ENCODE assay signal across 12 mouse cellular contexts in genomic region chr11:87753891-87754501, GRCm38 (mm10). TPM values are rescaled to one million over a fixed set of nuclear protein-coding genes. Genes with fewer than 3 reads are reported as not detected.
DNase-seq lines count a peak whose midpoint lies in the region; ATAC-seq lines count a peak whose summit lies in the region.
"Had no signal": no experiment of that assay in that cellular context is flagged by ENCODE, and none has a peak within 500 bp of the region (broad histone marks: within the 10 kb centered on the region; RNA-seq: fewer than 3 reads in every experiment).

No protein-coding gene starts in this region.

- H3K4me1 ChIP-seq in midbrain, embryonic 11.5 days (ENCODE audit: control insufficient read depth, insufficient read depth, low read length) = no peaks in the 10 kb centered on the region
- no peaks in the 10 kb centered on the region for H3K4me1 ChIP-seq in midbrain, embryonic 16.5 days (ENCODE audit: control insufficient read depth, insufficient read depth, low read length)
- H3K4me1 ChIP-seq: embryonic facial prominence, embryonic 13.5 days had no signal

- H3K27me3 ChIP-seq in midbrain, embryonic 11.5 days (ENCODE audit: control insufficient read depth, insufficient read depth, low read length) = no peaks in the 10 kb centered on the region
- H3K27me3 ChIP-seq in midbrain, embryonic 16.5 days (ENCODE audit: control insufficient read depth, insufficient read depth, low read depth, low read length) = no peaks in the 10 kb centered on the region
- H3K27me3 ChIP-seq in splenic B cell, adult 2 months (ENCODE audit: control insufficient read depth, insufficient read depth, low read length, poor library complexity, severe bottlenecking) = no peaks in the 10 kb centered on the region
- H3K27me3 ChIP-seq: intestine, embryonic 15.5 days had no signal

- H3K4me3 ChIP-seq in midbrain, embryonic 11.5 days (ENCODE audit: low read depth, low read length) = no peak overlapping the region
- no peak overlapping the region for H3K4me3 ChIP-seq in midbrain, embryonic 16.5 days (ENCODE audit: low read depth, low read length)
- H3K4me3 ChIP-seq: embryonic facial prominence, embryonic 13.5 days; heart, embryonic 13.5 days; intestine, embryonic 15.5 days had no signal

- peak; percentile 51 for DNase-seq in CD4-positive, CD25-positive, alpha-beta regulatory T cell, adult 2 months (ENCODE audit: low read depth, low spot score)
- peak; percentile 61 for DNase-seq in midbrain, embryonic 11.5 days (ENCODE audit: low spot score, missing footprints)
- DNase-seq in liver = peak; percentile 67
- DNase-seq in splenic B cell, adult 2 months (ENCODE audit: low read depth, low spot score) = peak; percentile 40
- no peak for DNase-seq in kidney, postnatal 14 days
- DNase-seq: cerebellum, adult 9-11 months had no signal

- H3K4me2 ChIP-seq in midbrain, embryonic 11.5 days = no peak overlapping the region
- H3K4me2 ChIP-seq in midbrain, embryonic 16.5 days (ENCODE audit: low read length) = no peak overlapping the region
- H3K4me2 ChIP-seq: embryonic facial prominence, embryonic 13.5 days; intestine, embryonic 15.5 days had no signal

- no peaks in the 10 kb centered on the region for H3K9me3 ChIP-seq in midbrain, embryonic 11.5 days (ENCODE audit: control insufficient read depth, low read length)
- no peaks in the 10 kb centered on the region for H3K9me3 ChIP-seq in midbrain, embryonic 16.5 days (replicated peaks; ENCODE audit: control insufficient read depth, low read length, poor library complexity, severe bottlenecking)
- H3K9me3 ChIP-seq: embryonic facial prominence, embryonic 13.5 days; heart, embryonic 13.5 days; intestine, embryonic 15.5 days had no signal

- no peak overlapping the region for H3K27ac ChIP-seq in midbrain, embryonic 11.5 days (ENCODE audit: low read depth, low read length)
- H3K27ac ChIP-seq in midbrain, embryonic 16.5 days (ENCODE audit: low read length) = no peak overlapping the region
- H3K27ac ChIP-seq: embryonic facial prominence, embryonic 13.5 days; heart, embryonic 13.5 days; intestine, embryonic 15.5 days had no signal

- H3K9ac ChIP-seq in midbrain, embryonic 11.5 days (ENCODE audit: low read length) = no peak overlapping the region
- H3K9ac ChIP-seq in midbrain, embryonic 16.5 days (ENCODE audit: low read depth, low read length) = no peak overlapping the region
- H3K9ac ChIP-seq: embryonic facial prominence, embryonic 13.5 days; heart, embryonic 13.5 days; intestine, embryonic 15.5 days had no signal

- no peak for ATAC-seq in CD4-positive, CD25-positive, alpha-beta regulatory T cell, adult 4 months
- no peak for ATAC-seq in midbrain, embryonic 11.5 days (ENCODE audit: low FRiP score)
- no peak for ATAC-seq in midbrain, embryonic 16.5 days
- ATAC-seq in activated CD4-positive, CD25-positive, alpha-beta regulatory T cell, adult 4 months = no peak
- ATAC-seq: intestine, embryonic 15.5 days had no signal

- no peaks in the 10 kb centered on the region for H3K36me3 ChIP-seq in midbrain, embryonic 11.5 days (ENCODE audit: control insufficient read depth, insufficient read depth, low read length)
- no peaks in the 10 kb centered on the region for H3K36me3 ChIP-seq in midbrain, embryonic 16.5 days (ENCODE audit: control insufficient read depth, insufficient read depth, low read length)
- H3K36me3 ChIP-seq in splenic B cell, adult 2 months (ENCODE audit: control insufficient read depth, insufficient read depth, low read length, poor library complexity, severe bottlenecking) = peaks cover 27% of the 10 kb centered on the region
- H3K36me3 ChIP-seq: embryonic facial prominence, embryonic 13.5 days; heart, embryonic 13.5 days; intestine, embryonic 15.5 days had no signal

- 83% methylated on average over 5 of the region's 5 CpGs for WGBS in midbrain, embryonic 11.5 days
- 90% methylated on average over 5 of the region's 5 CpGs for WGBS in midbrain, embryonic 16.5 days

RNA-seq across cellular contexts. Expression of gene Tspoap1, which starts 6.3 kb away (rescaled TPM):
- polyA plus RNA-seq in CD4-positive, CD25-positive, alpha-beta regulatory T cell, adult 4 months (2017; shearing (Covaris generic)) = 1 to 10 TPM; 3.1 to 3.7 TPM
- 7.0 and 9.0 TPM in 2 replicates for polyA plus RNA-seq in midbrain, embryonic 11.5 days (2014; fragmentation: Nextera tagmentation; extraction: Ambion mirVana)
- 62.6 and 68.5 TPM in 2 replicates for polyA plus RNA-seq in midbrain, embryonic 16.5 days (2015; fragmentation: Nextera tagmentation; extraction: Ambion mirVana)
- 1 to 10 TPM; 1.6 to 2.4 TPM for polyA plus RNA-seq in activated CD4-positive, CD25-positive, alpha-beta regulatory T cell, adult 4 months (2017; shearing (Covaris generic))

RNA-seq across cellular contexts. Expression of gene Supt4a, which starts 16.6 kb away (rescaled TPM):
- polyA plus RNA-seq in CD4-positive, CD25-positive, alpha-beta regulatory T cell, adult 4 months (2017; shearing (Covaris generic)) = 100 to 1,000 TPM; 346 to 405 TPM
- 148 and 163 TPM in 2 replicates for polyA plus RNA-seq in midbrain, embryonic 11.5 days (2014; fragmentation: Nextera tagmentation; extraction: Ambion mirVana)
- polyA plus RNA-seq in midbrain, embryonic 16.5 days (2015; fragmentation: Nextera tagmentation; extraction: Ambion mirVana) = 127 TPM in 2 replicates
- 100 to 1,000 TPM; 373 to 410 TPM for polyA plus RNA-seq in activated CD4-positive, CD25-positive, alpha-beta regulatory T cell, adult 4 months (2017; shearing (Covaris generic))

RNA-seq across cellular contexts. Expression of gene Mpo, which starts 39.4 kb away (rescaled TPM):
- not detected for polyA plus RNA-seq in CD4-positive, CD25-positive, alpha-beta regulatory T cell, adult 4 months (2017; shearing (Covaris generic))
- 2.6 and 2.9 TPM in 2 replicates for polyA plus RNA-seq in midbrain, embryonic 11.5 days (2014; fragmentation: Nextera tagmentation; extraction: Ambion mirVana)
- 0.08 and 0.22 TPM in 2 replicates for polyA plus RNA-seq in midbrain, embryonic 16.5 days (2015; fragmentation: Nextera tagmentation; extraction: Ambion mirVana)
- not detected for polyA plus RNA-seq in activated CD4-positive, CD25-positive, alpha-beta regulatory T cell, adult 4 months (2017; shearing (Covaris generic))
